Mouse (Mus musculus) cerebellum, adult 11-12 months (tissue): ENCODE results near the gene Srm.

Experiments
- DNase-seq: peaks from one replicate; pipeline ENCODE4 v3.0.0; 2022

Gene Srm

GRCm38 (mm10) chr4:148591171-148591630 lies at the start of gene Srm:
TSS of gene Srm (plus strand) at chr4:148591503.
- peak; percentile 98 for DNase-seq

- no peak for DNase-seq
These were observed 42.2 kb upstream of the Srm start for GRCm38 (mm10) chr4:148549106-148549505.

- DNase-seq, result no peak
These were observed 33.5 kb upstream of the Srm start for GRCm38 (mm10) chr4:148557766-148558165.

- peak; percentile 82 for DNase-seq
These were observed 32.9 kb upstream of the Srm start, which contains the start of gene Exosc10 for GRCm38 (mm10) chr4:148558297-148559000. TSS of gene Exosc10 (plus strand) at chr4:148558429.

- no peak for DNase-seq
These were observed 28.6 kb upstream of the Srm start for GRCm38 (mm10) chr4:148562676-148563075.

GRCm38 (mm10) chr4:148563595-148563994 lies 27.7 kb upstream of the Srm start:
- DNase-seq, result no peak

- no peak for DNase-seq
These were observed 21.2 kb upstream of the Srm start for GRCm38 (mm10) chr4:148570138-148570537.

- no peak for DNase-seq
These were observed 20.5 kb upstream of the Srm start for GRCm38 (mm10) chr4:148570693-148571295.

GRCm38 (mm10) chr4:148573222-148573621 lies 18.1 kb upstream of the Srm start:
- DNase-seq, result no peak

GRCm38 (mm10) chr4:148580765-148581164 lies 10.5 kb upstream of the Srm start:
- DNase-seq, result peak; percentile 48

- DNase-seq, result no peak
These were observed 9.9 kb upstream of the Srm start for GRCm38 (mm10) chr4:148581422-148581821.

GRCm38 (mm10) chr4:148583257-148583656 lies 8.0 kb upstream of the Srm start:
- no peak for DNase-seq

GRCm38 (mm10) chr4:148586648-148587047 lies 4.7 kb upstream of the Srm start:
- DNase-seq, result no peak

GRCm38 (mm10) chr4:148588793-148589192 lies 2.5 kb upstream of the Srm start:
- DNase-seq, result no peak

- peak; percentile 42 for DNase-seq
These were observed 1.7 kb upstream of the Srm start for GRCm38 (mm10) chr4:148589565-148589964.

- peak; percentile 48 for DNase-seq
These were observed 707 bp upstream of the Srm start for GRCm38 (mm10) chr4:148590421-148591170.

GRCm38 (mm10) chr4:148591637-148592380 lies 506 bp downstream of the Srm start:
- DNase-seq, result no peak

GRCm38 (mm10) chr4:148593996-148594395 lies 2.7 kb downstream of the Srm start:
- peak; percentile 64 for DNase-seq

GRCm38 (mm10) chr4:148595916-148596315 lies 4.6 kb downstream of the Srm start:
- DNase-seq, result no peak

- DNase-seq, result no peak
These were observed 5.4 kb downstream of the Srm start for GRCm38 (mm10) chr4:148596731-148597130.

GRCm38 (mm10) chr4:148598826-148599225 lies 7.5 kb downstream of the Srm start:
- no peak for DNase-seq

- DNase-seq, result no peak
These were observed 9.0 kb downstream of the Srm start for GRCm38 (mm10) chr4:148600316-148600715.

- DNase-seq, result no peak
These were observed 10.6 kb downstream of the Srm start for GRCm38 (mm10) chr4:148601871-148602270.
